Mouse (Mus musculus) adrenal gland, postnatal 25 days (tissue): ENCODE results near the gene Lrrc10. TPM values are rescaled to one million over a fixed set of nuclear protein-coding genes. Genes with fewer than 3 reads are reported as not detected.
"Not testable (repeated sequence)": the region's sequence is repeated elsewhere in the genome, so short reads cannot be mapped to it uniquely, and the experiment has no call there.

Experiments used
- DNase-seq: peaks from one replicate; pipeline ENCODE4 v3.0.0; 2021; ENCODE audit warnings: mixed read lengths
- total RNA-seq: library from RNA; stranded (reverse); gene quantifications from 2 replicates; pipeline ENCODE4 v1.2.3, GENCODE M21; 2021

The Lrrc10 gene
- total RNA-seq, 1 experiment from 2014 or later: not detected

DNA sequence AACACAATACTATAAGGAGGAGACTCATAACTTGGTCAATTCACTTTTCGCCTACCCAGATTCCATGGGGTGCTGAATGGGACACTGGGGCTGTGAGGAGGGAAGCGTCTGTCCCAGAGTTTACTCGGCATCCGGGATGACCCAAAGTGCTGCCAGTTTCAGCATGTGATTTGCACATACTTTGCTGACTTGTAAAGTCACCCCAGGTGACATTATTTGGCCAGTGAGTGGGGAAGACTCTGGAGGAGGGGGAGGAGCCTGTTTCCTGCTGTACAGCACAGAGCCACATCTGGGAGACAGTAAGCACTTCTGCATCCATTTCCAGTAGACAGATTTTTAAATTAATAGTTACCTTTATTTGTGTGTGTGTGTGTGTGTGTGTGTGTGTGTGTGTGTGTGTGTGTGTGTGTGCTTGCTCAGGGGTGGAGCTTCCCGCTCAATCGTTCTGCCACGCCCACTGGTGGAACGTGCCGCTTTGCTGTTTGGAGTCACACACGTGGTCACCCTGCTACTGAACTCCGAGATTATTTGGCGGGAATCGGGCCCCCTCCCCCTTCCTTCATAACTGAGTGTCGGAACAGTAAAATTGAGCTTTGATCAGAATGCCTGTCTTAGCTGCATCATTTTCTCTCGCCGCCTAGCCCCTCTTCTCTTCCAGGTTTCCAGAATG lies 1.5 kb upstream of the Lrrc10 start:
- not testable (repeated sequence) for DNase-seq

DNA sequence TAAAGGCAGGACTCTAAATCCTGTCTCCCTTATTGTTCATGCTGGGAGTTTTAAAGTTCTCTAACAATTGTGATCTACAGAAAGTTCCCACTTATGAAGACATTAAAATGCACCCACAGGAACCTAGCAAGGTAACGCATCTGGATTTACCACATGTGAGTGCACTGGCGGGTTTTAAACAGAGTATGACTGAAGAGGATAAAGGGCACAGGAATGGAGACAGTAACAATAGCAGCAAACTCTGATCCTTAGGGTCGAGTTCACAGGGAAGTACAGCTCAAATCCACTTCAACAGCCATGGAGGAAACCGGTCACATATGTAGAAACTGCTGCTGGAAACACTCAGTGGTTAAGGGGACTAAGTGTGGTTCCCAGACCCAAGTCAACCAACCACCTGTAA lies 4.1 kb downstream of the Lrrc10 start:
- DNase-seq: no peak

DNA sequence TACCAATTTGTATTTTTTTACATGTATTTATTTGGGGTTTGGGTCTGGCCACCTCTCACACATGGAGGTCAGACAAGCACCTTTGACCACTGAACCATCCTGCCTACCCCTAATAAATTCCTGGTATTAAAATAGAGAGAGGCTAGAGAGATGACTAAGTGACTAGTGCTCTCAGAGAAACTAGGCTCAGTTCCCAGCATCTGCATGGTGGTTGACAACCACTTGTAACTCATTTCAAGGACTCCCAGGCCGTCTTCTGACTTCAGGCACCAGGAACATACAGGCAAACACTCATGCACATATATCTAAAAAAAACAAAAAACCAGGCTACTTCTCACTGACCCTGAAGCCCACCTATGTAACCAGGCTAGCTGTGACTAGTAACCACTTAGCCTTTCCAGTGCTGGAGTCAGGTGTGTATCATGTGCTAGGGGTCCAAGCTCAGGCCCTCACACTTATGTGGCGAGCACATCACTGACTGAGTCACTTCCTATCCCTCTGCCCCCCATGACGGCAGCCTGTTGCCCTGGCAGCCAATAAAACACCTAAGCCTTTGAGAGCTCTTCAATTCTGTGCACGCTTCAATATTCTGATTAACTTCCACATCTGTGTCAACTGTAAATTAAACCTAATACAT lies 4.9 kb downstream of the Lrrc10 start:
- peak; percentile 24 for DNase-seq

DNA sequence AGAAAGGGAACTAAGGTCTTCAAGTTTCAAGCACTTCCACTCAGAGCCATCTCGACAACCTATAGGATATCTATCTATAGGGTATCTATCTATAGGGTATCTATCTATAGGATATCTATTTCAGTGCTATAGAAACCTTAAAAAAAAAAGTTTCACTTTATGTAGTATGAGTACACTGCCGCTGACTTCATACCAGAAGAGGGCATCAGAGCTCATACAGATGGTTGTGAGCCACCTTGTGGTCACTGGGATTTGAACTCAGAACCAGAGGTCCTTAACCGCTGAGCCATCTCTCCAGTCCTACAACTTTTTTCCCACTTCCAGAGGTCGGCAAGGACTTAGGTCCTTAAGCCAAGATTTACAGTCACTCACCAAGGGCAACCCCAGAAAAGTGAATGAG lies 10.5 kb downstream of the Lrrc10 start:
- DNase-seq: no peak

DNA sequence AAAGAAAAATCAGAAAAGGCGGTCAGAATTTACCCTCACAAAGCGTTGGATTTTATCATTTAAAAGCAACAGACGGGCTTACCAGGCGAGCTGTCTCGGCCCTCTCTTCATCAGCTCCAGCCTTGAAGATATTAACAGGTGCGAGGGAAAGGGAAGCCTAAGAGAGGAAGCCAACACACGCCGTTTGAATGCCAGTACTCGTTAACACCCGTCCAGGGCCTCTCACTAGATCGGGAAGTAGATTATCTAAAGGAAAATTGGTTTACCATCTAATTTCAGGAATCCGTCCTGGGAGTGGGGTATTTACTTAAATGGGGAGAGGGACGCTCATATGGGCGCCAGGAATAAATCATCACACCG lies 17.7 kb downstream of the Lrrc10 start:
- DNase-seq: no peak

DNA sequence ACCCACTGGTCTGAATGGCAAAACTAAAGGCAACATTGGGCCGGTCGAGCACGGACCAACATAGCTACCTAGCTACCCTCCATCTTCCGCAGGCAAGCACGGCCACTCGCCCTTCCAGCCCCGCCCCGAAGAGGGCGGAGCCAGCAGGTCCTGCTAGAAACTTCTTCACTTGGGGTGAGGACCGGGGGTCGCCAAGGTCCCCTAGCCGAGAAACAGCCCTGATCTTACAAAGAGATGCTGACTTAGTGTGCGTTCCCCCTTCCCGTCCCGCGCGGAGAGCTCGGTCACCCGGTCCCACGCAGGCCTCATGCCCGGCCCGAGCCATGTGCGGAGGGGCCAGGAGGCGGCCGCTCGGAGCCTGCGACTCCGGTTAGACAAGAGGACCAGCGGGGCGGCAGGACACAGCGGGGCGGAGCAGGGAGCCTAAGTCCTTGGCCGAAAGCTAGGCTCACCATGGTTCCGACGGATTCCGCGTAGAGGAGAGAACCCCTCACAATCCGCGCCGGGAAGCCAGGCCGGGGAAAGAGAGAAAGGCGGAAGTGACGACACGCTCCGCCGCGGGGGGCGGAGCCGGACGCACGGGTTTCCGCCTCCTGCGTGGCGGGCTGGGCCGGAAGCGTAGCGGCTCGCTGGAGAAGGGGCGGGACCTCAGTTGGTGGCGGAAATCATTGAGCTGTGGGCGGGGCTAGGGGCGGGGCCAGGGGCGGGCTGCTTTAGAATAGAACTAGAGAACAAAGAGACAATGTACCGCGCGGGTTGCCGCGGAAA lies 18.3 kb downstream of the Lrrc10 start, which contains the start of gene Cct2:
Cct2 (minus strand) TSS at position 561 of the 768 bp plus-strand sequence.
- DNase-seq: peak; percentile 91

DNA sequence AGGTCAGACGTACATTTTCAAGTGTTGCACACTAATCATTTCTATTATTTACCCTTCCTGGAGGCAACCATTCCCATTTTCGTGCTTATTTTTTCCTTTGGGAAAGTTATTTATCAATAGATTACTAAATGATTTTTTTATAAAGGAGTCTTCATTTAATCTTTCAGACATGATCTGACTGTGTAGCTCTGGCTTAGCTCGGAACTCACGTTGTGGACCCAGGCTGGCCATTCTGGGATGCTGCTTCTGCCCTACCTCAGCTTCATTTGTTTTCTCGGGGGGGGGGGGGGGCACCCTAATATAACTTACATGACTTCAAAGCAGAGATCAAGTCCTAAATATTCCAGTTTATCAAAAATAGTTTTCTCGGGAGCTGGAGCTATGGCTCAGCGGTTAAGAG lies 18.9 kb downstream of the Lrrc10 start:
- DNase-seq: no peak

DNA sequence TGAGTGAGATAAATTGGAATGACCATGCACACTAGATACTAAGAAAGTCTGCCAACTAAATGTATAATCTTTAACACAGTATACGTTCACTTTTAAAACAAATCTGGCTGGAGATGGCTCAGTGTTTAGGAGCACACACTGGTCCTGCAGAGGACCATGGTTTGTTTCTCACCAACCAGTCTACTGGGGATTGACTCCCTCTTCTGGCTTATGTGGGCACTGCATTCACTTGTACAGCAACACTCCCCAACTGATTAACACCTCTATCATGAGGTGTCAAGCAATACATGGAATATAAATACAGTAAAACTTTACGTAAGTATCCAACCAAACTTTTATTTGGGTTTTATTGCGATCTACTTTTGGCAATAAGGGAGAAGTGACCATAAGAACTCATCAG lies 24.0 kb downstream of the Lrrc10 start:
- no peak for DNase-seq

DNA sequence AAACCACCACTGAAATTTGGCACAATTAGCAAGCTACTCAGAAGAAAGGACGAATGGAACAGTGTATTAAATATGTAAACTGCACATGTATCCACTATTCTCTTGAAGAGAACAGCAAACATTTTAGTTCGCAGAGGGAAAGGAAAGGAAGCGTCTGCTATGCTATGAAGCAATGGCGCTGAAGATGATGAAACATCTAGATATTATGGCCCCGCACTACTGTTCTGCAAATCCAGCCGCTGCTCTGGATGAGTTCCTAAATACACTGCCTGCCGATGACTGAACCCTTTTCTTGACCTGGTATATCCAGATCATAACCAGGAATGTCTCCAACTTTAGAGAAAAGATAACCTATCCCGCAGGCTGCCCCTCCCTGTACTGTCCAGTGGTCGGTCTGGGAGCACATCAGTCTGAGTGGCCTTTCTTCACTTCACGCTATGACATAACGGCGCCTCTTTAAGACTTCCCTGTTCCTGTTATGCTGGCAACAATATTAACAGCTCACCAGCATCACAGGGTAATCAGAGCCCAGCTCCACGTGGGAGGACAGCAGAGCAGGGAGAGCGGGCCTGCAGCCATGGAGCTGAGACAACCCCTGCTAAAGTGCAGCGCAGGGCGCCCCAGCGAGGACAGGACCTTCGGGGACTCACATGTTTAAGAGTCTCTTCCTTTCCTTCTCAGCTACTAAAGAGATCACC lies 27.2 kb downstream of the Lrrc10 start:
- no peak for DNase-seq

DNA sequence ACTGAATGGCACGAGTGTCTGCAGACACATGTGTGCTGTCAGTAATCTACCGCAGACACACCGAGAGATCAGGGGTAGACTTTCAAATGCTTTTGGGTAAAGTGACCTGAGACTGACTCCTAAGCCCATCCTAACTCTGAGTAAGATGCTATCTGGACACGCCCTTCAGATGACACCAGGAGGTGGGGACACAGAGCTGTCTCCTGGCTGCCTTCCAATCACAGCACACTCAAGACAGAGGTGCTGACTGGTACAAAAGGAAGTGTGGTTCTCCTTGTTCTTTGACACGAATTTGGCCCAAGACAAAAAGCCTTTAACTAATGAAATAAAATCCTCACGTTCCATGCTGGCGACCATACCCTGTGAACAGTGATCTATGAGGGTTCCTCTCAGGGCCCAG lies 28.0 kb downstream of the Lrrc10 start:
- no peak for DNase-seq

DNA sequence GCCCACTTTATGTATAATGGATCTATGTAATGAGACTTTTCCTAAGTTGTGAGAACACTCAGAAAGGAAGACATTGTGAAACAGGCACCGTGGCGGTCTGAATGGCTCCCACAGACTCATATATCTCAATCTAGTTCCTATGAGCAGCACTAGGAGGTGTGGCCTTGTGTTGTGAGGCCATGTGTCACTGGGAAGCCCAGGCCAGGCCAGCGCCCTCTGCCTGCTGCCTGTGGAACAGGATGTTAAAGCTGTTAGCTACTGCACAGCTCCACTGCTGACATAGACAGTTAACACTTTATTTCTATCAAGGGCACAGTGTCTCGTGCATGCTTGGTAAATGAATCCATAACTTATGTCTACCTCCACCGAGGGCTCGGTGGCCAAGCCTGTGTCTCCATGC lies 33.1 kb downstream of the Lrrc10 start:
- DNase-seq: peak; percentile 58

DNA sequence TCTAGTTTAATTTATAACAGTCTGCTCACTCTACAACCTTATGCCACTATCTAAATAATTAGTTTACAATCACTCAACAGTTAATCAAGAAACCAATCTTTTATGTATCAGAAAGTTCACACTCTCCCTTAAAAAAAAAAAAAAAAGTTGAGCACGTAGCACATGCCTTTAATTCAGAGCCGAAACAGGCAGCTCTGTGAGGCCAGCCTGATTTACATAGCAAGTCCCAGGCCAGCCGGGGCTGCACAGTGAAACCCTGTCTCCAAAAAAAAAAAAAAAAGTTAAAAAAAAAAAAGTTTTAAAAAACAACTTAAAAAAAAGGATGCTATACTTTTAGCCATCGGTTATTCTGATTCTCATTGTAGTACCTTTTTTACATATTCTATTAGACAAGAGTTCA lies 36.2 kb downstream of the Lrrc10 start:
- DNase-seq: no peak

DNA sequence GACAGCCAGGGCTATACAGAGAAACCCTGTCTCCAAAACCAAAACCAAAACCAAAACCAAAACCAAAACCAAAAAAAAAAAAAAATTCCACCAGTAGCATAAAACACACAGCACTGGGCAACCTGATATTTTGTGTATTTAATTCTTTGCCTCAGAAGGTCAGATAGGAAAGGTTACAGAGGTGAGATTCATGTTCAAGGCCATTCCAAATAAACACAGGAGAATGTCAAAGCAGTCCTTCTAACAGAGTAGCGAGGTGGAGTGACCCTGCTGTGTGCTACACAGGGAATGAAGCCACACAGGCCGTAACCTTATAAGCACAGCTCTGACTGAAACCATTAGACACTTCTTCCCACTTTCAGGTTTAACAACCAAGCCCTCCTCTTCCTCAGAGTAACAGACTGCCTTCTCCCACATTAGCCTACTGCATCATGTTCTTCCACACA lies 36.8 kb downstream of the Lrrc10 start:
- no peak for DNase-seq

DNA sequence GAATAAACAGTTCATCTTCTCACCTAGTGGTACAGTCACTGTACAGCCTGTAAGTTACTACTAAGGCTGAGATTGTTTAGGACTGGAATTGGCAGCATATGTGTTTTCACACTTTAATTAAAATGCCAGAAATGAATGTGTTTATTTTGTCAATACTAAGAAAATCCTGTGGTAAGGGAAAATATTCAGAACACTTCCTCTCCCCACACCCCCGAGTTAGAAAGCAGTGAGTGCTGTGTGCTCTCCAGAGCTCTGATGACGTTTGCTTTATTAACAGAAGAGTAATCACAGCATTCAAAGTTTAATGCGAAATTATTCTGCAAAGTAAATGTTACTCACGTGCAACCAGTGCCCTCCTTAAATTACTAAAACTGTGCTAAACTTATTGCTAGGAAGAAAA lies 44.5 kb downstream of the Lrrc10 start:
- no peak for DNase-seq

DNA sequence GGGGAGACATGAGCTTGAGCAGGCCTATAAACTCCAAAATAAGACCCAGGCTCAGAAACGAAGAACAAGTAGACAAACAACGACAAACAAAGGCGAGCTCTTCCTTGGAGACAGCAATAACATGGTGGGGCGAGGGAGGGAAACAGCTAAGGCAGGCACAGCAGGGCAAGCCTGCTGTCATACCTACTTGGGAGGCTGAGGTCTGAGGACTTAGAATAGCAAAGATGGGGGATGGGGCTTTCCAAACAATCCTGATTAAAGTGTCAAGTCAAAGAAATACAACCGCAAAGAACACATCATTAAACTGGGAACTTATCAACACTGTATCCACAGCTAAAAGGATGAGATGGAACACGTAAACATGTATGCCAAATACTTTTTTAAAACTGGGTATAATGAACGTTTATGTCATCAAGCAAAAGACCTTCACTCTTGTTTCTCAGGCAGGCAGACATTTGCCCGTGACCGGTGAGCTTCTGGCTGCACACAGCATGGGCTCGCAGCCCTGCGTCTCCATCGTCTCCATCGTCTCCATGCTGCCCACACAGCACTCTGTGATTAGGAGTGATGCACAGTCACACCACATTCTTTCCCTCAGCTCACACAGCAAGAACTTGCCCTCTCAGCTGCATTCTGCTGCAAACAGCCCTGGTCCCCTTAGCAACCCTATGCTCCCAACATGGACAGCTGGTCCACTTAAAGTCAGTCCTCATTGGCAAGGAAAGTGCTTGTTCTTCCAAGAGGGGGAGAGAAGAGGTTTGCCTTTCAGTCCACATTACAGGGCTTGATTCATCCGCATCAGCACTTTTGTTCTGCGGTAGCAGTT lies 49.6 kb downstream of the Lrrc10 start:
- no peak for DNase-seq

DNA sequence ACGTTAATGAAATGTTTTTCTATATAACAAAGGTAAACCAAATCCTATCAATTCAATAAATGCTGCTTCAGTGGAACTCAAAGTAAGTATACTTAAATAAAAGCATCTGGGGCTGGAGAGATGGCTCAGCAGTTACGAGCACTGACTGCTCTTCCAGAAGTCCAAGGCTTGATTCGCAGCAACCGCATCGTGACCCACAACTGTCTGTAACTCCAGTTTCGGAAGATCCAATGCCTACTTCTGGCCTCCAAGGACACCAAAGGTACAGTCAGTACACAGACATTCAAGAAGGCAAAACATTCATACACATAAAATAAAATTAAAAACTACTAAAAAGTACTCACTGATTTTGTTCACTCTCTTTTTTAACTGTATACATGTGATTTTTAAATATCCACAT lies 51.0 kb downstream of the Lrrc10 start:
- no peak for DNase-seq

Other genes starting within 250 kb of the Lrrc10 start
- 0.09 and 0.29 TPM in 2 replicates for gene Myrfl, start 148.4 kb upstream of the Lrrc10 start, total RNA-seq
- 34.2 and 38.0 TPM in 2 replicates for gene Rab3ip, start 94.6 kb upstream of the Lrrc10 start, total RNA-seq
- gene Gm10271, start 72.7 kb upstream of the Lrrc10 start, total RNA-seq: not detected in 2 replicates
- gene Best3, start 59.0 kb upstream of the Lrrc10 start, total RNA-seq: 0.33 and 0.49 TPM in 2 replicates
- 236 and 244 TPM in 2 replicates for gene Cct2, start 18.5 kb downstream of the Lrrc10 start, total RNA-seq
- 29.0 and 29.5 TPM in 2 replicates for gene Frs2, start 103.2 kb downstream of the Lrrc10 start, total RNA-seq
- 42.6 and 51.7 TPM in 2 replicates for gene Yeats4, start 179.2 kb downstream of the Lrrc10 start, total RNA-seq
- not detected in 2 replicates for gene 9530003J23Rik, start 193.4 kb downstream of the Lrrc10 start, total RNA-seq
- 43.2 and 47.5 TPM in 2 replicates for gene Lyz2, start 237.0 kb downstream of the Lrrc10 start, total RNA-seq
- 3.0 and 4.6 TPM in 2 replicates for gene Lyz1, start 247.5 kb downstream of the Lrrc10 start, total RNA-seq